Mouse (Mus musculus) MEL (cell line): Measurements from ENCODE around the gene Rad50. TPM values are rescaled to one million over a fixed set of nuclear protein-coding genes. Genes with fewer than 3 reads are reported as not detected.

Experiments
- DNase-seq: peaks from one replicate; pipeline ENCODE4 v3.0.0; 2011; ENCODE audit warnings: low read depth, low spot score
- H3K27ac ChIP-seq: 2 replicates; pipeline ENCODE4 v1.5.1; 2012; ENCODE audit warnings: low read depth, mild to moderate bottlenecking, control low read depth, low read length, moderate library complexity; ENCODE audit not compliant: control insufficient read depth
- H3K27me3 ChIP-seq, 2 experiments: fragments of 150-350 bp in 1 of 2; sonication (generic) in 1 of 2; 2 replicates each; pipeline ENCODE4 v1.6.1; 2012; ENCODE audit warnings: low read length in 2 of 2, mild to moderate bottlenecking in 2 of 2, improper control_type of control experiment in 1 of 2, moderate library complexity in 1 of 2; ENCODE audit not compliant: insufficient read depth in 2 of 2, control insufficient read depth in 1 of 2
- H3K36me3 ChIP-seq, 2 experiments: 2 replicates each; pipeline ENCODE4 v1.6.1; 2012 to 2014; ENCODE audit warnings: low read length in 2 of 2, improper control_type of control experiment in 1 of 2, inconsistent platforms in 1 of 2, mild to moderate bottlenecking in 1 of 2; ENCODE audit not compliant: insufficient read depth in 2 of 2, control insufficient read depth in 1 of 2
- H3K4me1 ChIP-seq, 2 experiments: fragments of 150-350 bp in 1 of 2; sonication (generic) in 1 of 2; 2 replicates each; pipeline ENCODE4 v1.6.1; 2012; ENCODE audit warnings: low read length in 2 of 2, improper control_type of control experiment in 1 of 2, mild to moderate bottlenecking in 1 of 2; ENCODE audit not compliant: insufficient read depth in 2 of 2, control insufficient read depth in 1 of 2
- H3K4me3 ChIP-seq, 2 experiments: fragments of 150-350 bp in 1 of 2; sonication (generic) in 1 of 2; 2 replicates each; pipeline ENCODE4 v1.5.1; 2012; ENCODE audit warnings: low read depth in 2 of 2, low read length in 2 of 2, mild to moderate bottlenecking in 2 of 2, moderate library complexity in 2 of 2, control low read depth in 1 of 2, improper control_type of control experiment in 1 of 2; ENCODE audit not compliant: control insufficient read depth in 1 of 2, insufficient read depth in 1 of 2
- H3K79me2 ChIP-seq: 2 replicates; pipeline ENCODE4 v1.6.1; 2012; ENCODE audit warnings: mild to moderate bottlenecking, low read length, moderate library complexity; ENCODE audit not compliant: control insufficient read depth, poor library complexity, insufficient read depth
- H3K9ac ChIP-seq: 2 replicates; pipeline ENCODE4 v1.6.1; 2012; ENCODE audit warnings: low read depth, mild to moderate bottlenecking, control low read depth, low read length, moderate library complexity; ENCODE audit not compliant: control insufficient read depth, poor library complexity, severe bottlenecking
- H3K9me3 ChIP-seq: fragments of 150-350 bp; sonication (generic); replicated peaks from 2 replicates; pipeline ENCODE4 v1.6.1; 2012; ENCODE audit warnings: mild to moderate bottlenecking, low read length, improper control_type of control experiment, moderate library complexity; ENCODE audit not compliant: insufficient read depth
- BHLHE40 ChIP-seq: IDR thresholded peaks from 2 replicates; pipeline ENCODE4 v1.6.1; 2012; ENCODE audit warnings: low read depth, mild to moderate bottlenecking, inconsistent platforms, low read length, improper control_type of control experiment, borderline replicate concordance
- CHD1 ChIP-seq: IDR thresholded peaks from 2 replicates; pipeline ENCODE4 v1.6.1; 2012; ENCODE audit warnings: low read depth, mild to moderate bottlenecking, inconsistent platforms, low read length, improper control_type of control experiment
- CTCF ChIP-seq, 3 experiments: IDR thresholded peaks in 2 of 3; conservative IDR thresholded peaks in 1 of 3; 2 replicates each; pipeline ENCODE4 v1.5.1; 2011 to 2012; ENCODE audit warnings: low read length in 3 of 3, low read depth in 2 of 3, mild to moderate bottlenecking in 2 of 3, improper control_type of control experiment in 1 of 3, inconsistent platforms in 1 of 3, mixed read lengths in 1 of 3, moderate library complexity in 1 of 3; ENCODE audit not compliant: control insufficient read depth in 1 of 3, insufficient read depth in 1 of 3, poor library complexity in 1 of 3, severe bottlenecking in 1 of 3
- ELF1 ChIP-seq: IDR thresholded peaks from 2 replicates; pipeline ENCODE4 v1.6.1; 2014; ENCODE audit warnings: low read depth, mild to moderate bottlenecking, inconsistent platforms, low read length, improper control_type of control experiment, moderate library complexity
- EP300 ChIP-seq, 2 experiments: IDR thresholded peaks; 2 replicates each; pipeline ENCODE4 v1.6.1; 2011; ENCODE audit warnings: improper control_type of control experiment in 2 of 2, low read length in 2 of 2, low read depth in 1 of 2, mild to moderate bottlenecking in 1 of 2
- ETS1 ChIP-seq: IDR thresholded peaks from 2 replicates; pipeline ENCODE4 v1.6.1; 2012; ENCODE audit warnings: low read depth, mild to moderate bottlenecking, inconsistent platforms, low read length, improper control_type of control experiment, moderate library complexity
- GATA1 ChIP-seq: IDR thresholded peaks from 2 replicates; pipeline ENCODE4 v1.6.1; 2011; ENCODE audit warnings: low read depth, low read length, improper control_type of control experiment
- HCFC1 ChIP-seq: IDR thresholded peaks from 2 replicates; pipeline ENCODE4 v1.6.1; 2012; ENCODE audit warnings: low read depth, mild to moderate bottlenecking, inconsistent platforms, low read length, improper control_type of control experiment, moderate library complexity
- JUND ChIP-seq: IDR thresholded peaks from 2 replicates; pipeline ENCODE4 v1.6.1; 2011; ENCODE audit warnings: low read depth, mild to moderate bottlenecking, improper control_type of control experiment, low read length
- KAT2A ChIP-seq: conservative IDR thresholded peaks from 2 replicates; pipeline ENCODE4 v1.6.1; 2012; ENCODE audit warnings: low read depth, low read length, improper control_type of control experiment, inconsistent platforms
- MAFK ChIP-seq: IDR thresholded peaks from 2 replicates; pipeline ENCODE4 v1.6.1; 2011; ENCODE audit warnings: low read depth, mild to moderate bottlenecking, low read length, improper control_type of control experiment, borderline replicate concordance
- MAX ChIP-seq: IDR thresholded peaks from 2 replicates; pipeline ENCODE4 v1.6.1; 2011; ENCODE audit warnings: low read length, improper control_type of control experiment
- MAZ ChIP-seq: IDR thresholded peaks from 2 replicates; pipeline ENCODE4 v1.6.1; 2012; ENCODE audit warnings: low read depth, mild to moderate bottlenecking, inconsistent platforms, low read length, improper control_type of control experiment
- MEF2A ChIP-seq: IDR thresholded peaks from 2 replicates; pipeline ENCODE4 v1.6.1; 2014; ENCODE audit warnings: low read depth, mild to moderate bottlenecking, inconsistent platforms, low read length, improper control_type of control experiment; ENCODE audit not compliant: poor library complexity, insufficient replicate concordance, severe bottlenecking; ENCODE audit errors: extremely low read depth
- MYB ChIP-seq: IDR thresholded peaks from 2 replicates; pipeline ENCODE4 v1.6.1; 2011; ENCODE audit warnings: mild to moderate bottlenecking, low read depth, low read length, improper control_type of control experiment
- NELFE ChIP-seq: IDR thresholded peaks from 2 replicates; pipeline ENCODE4 v1.6.1; 2011; ENCODE audit warnings: low read depth, low read length, improper control_type of control experiment
- NRF1 ChIP-seq: IDR thresholded peaks from 2 replicates; pipeline ENCODE4 v1.6.1; 2014; ENCODE audit warnings: low read depth, mild to moderate bottlenecking, inconsistent platforms, low read length, improper control_type of control experiment, moderate library complexity; ENCODE audit not compliant: poor library complexity, insufficient read depth, severe bottlenecking
- POLR2A ChIP-seq, 2 experiments: IDR thresholded peaks; 2 replicates each; pipeline ENCODE4 v1.6.1; 2011 to 2012; ENCODE audit warnings: low read length in 2 of 2, mild to moderate bottlenecking in 2 of 2, control low read depth in 1 of 2, improper control_type of control experiment in 1 of 2, low read depth in 1 of 2, moderate library complexity in 1 of 2; ENCODE audit not compliant: control insufficient read depth in 1 of 2, insufficient read depth in 1 of 2, poor library complexity in 1 of 2
- RAD21 ChIP-seq: IDR thresholded peaks from 2 replicates; pipeline ENCODE4 v1.6.1; 2011; ENCODE audit warnings: mild to moderate bottlenecking, low read depth, low read length, improper control_type of control experiment
- RCOR1 ChIP-seq: IDR thresholded peaks from 2 replicates; pipeline ENCODE4 v1.6.1; 2012; ENCODE audit warnings: low read depth, mild to moderate bottlenecking, inconsistent platforms, low read length, improper control_type of control experiment
- TAL1 ChIP-seq: IDR thresholded peaks from 2 replicates; pipeline ENCODE4 v1.6.1; 2012; ENCODE audit warnings: mild to moderate bottlenecking, inconsistent platforms, low read length, moderate library complexity, mixed read lengths
- TBP ChIP-seq: IDR thresholded peaks from 2 replicates; pipeline ENCODE4 v1.8.0; 2011; ENCODE audit warnings: low read depth, low read length, improper control_type of control experiment
- UBTF ChIP-seq: IDR thresholded peaks from 2 replicates; pipeline ENCODE4 v1.6.1; 2012; ENCODE audit warnings: low read depth, mild to moderate bottlenecking, inconsistent platforms, low read length, improper control_type of control experiment, moderate library complexity, borderline replicate concordance; ENCODE audit not compliant: insufficient read depth
- USF1 ChIP-seq: IDR thresholded peaks from 2 replicates; pipeline ENCODE4 v1.6.1; 2014; ENCODE audit warnings: low read depth, mild to moderate bottlenecking, inconsistent platforms, low read length, improper control_type of control experiment, moderate library complexity
- USF2 ChIP-seq, 2 experiments: IDR thresholded peaks; 2 replicates each; pipeline ENCODE4 v1.6.1; 2011 to 2012; ENCODE audit warnings: improper control_type of control experiment in 2 of 2, low read length in 2 of 2, borderline replicate concordance in 1 of 2, inconsistent platforms in 1 of 2, low read depth in 1 of 2, mild to moderate bottlenecking in 1 of 2; ENCODE audit not compliant: insufficient read depth in 1 of 2
- ZC3H11A ChIP-seq: IDR thresholded peaks from 2 replicates; pipeline ENCODE4 v1.6.1; 2012; ENCODE audit warnings: low read depth, mild to moderate bottlenecking, inconsistent platforms, low read length, improper control_type of control experiment
- ZKSCAN1 ChIP-seq: IDR thresholded peaks from 2 replicates; pipeline ENCODE4 v1.6.1; 2012; ENCODE audit warnings: low read depth, mild to moderate bottlenecking, inconsistent platforms, low read length, improper control_type of control experiment, moderate library complexity
- ZMIZ1 ChIP-seq: IDR thresholded peaks from 2 replicates; pipeline ENCODE4 v1.6.1; 2012; ENCODE audit warnings: low read depth, mild to moderate bottlenecking, inconsistent platforms, low read length, improper control_type of control experiment, moderate library complexity
- ZNF384 ChIP-seq: IDR thresholded peaks from 2 replicates; pipeline ENCODE4 v1.6.1; 2012; ENCODE audit warnings: low read depth, mild to moderate bottlenecking, inconsistent platforms, low read length, improper control_type of control experiment
- polyA plus RNA-seq, 2 experiments: library from polyadenylated mRNA; stranded (reverse) in 1 of 2; unstranded in 1 of 2; fragments of >175 nt in 1 of 2; fragments of >200 nt in 1 of 2; gene quantifications; 2 replicates each; pipeline versions ENCODE4 v1.2.1 to v1.2.4; 2012; ENCODE audit warnings: low replicate concordance in 2 of 2, low read depth in 1 of 2; ENCODE audit not compliant: insufficient read length in 2 of 2, insufficient read depth in 1 of 2, missing spikeins in 1 of 2
- total RNA-seq: library from RNA; depleted of rRNA; stranded (reverse); fragments of 300-350 nt; gene quantifications from 2 replicates; pipeline ENCODE4 v1.2.3, GENCODE M21; 2012

Gene Rad50
- total and polyA plus RNA-seq, 3 experiments, result 32.6 to 447 (median 44.6) TPM

DNA sequence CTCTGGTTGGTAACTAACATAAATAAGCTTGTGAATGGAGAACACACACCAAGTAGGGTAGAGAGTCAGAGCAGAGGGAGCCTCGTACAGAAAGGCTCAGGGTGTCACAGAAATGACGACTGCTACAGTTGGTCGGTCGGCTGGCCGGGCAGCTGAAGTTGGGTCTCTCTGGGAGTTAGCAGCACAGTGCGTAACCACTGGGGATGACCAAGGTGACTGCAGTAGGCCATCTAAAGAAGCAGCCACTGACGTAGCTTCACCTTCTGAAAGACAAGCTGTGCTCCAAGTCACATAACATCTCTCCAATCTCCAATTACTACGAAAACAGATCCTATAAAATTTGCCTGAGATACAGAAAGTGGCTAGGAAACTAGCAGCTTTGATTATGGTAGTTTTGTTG is 49.7 kb downstream of the Rad50 start:
- no peaks in the 10 kb centered on the region for H3K27me3 ChIP-seq
- peaks cover 33 to 50% of the 10 kb centered on the region in 2 experiments for H3K36me3 ChIP-seq
- peak overlapping the region in 1 of 2 experiments; percentile 21; a peak in 1 of 4 replicates for H3K4me3 ChIP-seq
- no peak for DNase-seq
- peaks cover 40 to 45% of the 10 kb centered on the region in 2 experiments for H3K4me1 ChIP-seq
- TF ChIP-seq EP300 (IDR thresholded peaks at IDR 0.05; ENCODE audit: low read depth in 1 of 2, low read length in 2 of 2) (peak in 1 of 2 experiments; percentile 37; a peak in 1 of 4 replicates), ZKSCAN1 (no peak)
- peak overlapping the region; percentile 83 for H3K27ac ChIP-seq
- H3K79me2 ChIP-seq, result no peaks in the 10 kb centered on the region
- peak overlapping the region; percentile 42 for H3K9ac ChIP-seq
- no peaks in the 10 kb centered on the region for H3K9me3 ChIP-seq

DNA sequence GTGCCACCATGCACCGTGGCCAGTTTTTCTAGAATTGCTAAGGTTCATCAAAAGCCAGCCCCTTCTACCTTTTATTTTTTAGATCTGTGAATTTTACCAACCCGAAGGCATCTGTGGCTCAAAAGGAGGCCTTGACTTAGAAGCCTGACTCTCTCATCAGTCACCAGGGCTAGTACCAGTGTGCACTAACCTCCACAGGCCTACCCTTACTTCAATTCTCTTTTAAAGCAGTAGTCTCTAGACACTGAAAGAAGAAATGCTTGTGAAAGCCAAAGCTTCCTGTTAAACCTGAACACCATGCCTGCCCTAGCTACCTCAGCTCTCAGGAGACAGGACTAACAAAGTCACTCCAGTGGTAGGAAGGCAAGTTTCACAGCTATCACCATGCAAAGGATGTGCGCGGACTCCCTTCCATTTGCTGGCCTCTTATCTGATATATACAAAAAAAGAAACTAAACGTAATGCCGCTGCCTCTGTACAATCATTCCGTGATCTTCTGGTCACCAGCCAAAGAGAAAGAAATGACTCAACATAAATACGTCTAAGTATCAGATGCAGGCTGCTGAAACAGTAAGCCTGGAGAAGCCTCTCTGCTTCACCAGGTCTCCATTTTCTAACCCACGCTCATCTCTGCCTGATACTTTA is 50.4 kb downstream of the Rad50 start:
- peak overlapping the region in 1 of 2 experiments; percentile 21; a peak in 2 of 4 replicates for H3K4me3 ChIP-seq
- peak overlapping the region; percentile 83 for H3K27ac ChIP-seq
- peak overlapping the region; percentile 42 for H3K9ac ChIP-seq
- H3K4me1 ChIP-seq, result peaks cover 47 to 51% of the 10 kb centered on the region in 2 experiments
- no peaks in the 10 kb centered on the region for H3K27me3 ChIP-seq
- H3K9me3 ChIP-seq, result no peaks in the 10 kb centered on the region
- peaks cover 39 to 57% of the 10 kb centered on the region in 2 experiments for H3K36me3 ChIP-seq
- DNase-seq, result peak; percentile 96
- H3K79me2 ChIP-seq, result no peaks in the 10 kb centered on the region
- peak; percentile 26; the same call in 1 of the 2 replicates for TF ChIP-seq NRF1
- TF ChIP-seq EP300 (IDR thresholded peaks at IDR 0.05; ENCODE audit: low read depth in 1 of 2, low read length in 2 of 2), result peak; percentile 72 to 85; a peak in 3 of 4 replicates
- no peak; the same call in 1 of the 2 replicates for TF ChIP-seq ZNF384
- peak; percentile 85 for TF ChIP-seq MAFK
- no peak for TF ChIP-seq CTCF (IDR thresholded peaks at IDR 0.05 in 2 of 3, conservative IDR thresholded peaks at IDR 0.05 in 1 of 3; ENCODE audit: control insufficient read depth in 1 of 3, insufficient read depth in 1 of 3, low read depth in 2 of 3, low read length in 3 of 3, poor library complexity in 1 of 3, severe bottlenecking in 1 of 3)
- TF ChIP-seq KAT2A, result no peak
- TF ChIP-seq BHLHE40, result peak; percentile 78; the same call in 1 of the 2 replicates
- no peak for TF ChIP-seq ELF1
- TF ChIP-seq TBP, result peak; percentile 70; the same call in 1 of the 2 replicates
- peak; percentile 78 for TF ChIP-seq RCOR1
- peak; percentile 98 for TF ChIP-seq MEF2A
- TF ChIP-seq NELFE, result peak; percentile 39
- peak; percentile 90; the same call in 1 of the 2 replicates for TF ChIP-seq CHD1
- TF ChIP-seq GATA1, result peak; percentile 92
- TF ChIP-seq HCFC1, result peak; percentile 60
- TF ChIP-seq JUND, result no peak
- TF ChIP-seq ETS1, result peak; percentile 100
- no peak; the same call in 1 of the 2 replicates for TF ChIP-seq ZMIZ1
- no peak for TF ChIP-seq UBTF
- TF ChIP-seq MAZ, result no peak
- peak in 1 of 2 experiments; percentile 47; a peak in 2 of 4 replicates for TF ChIP-seq POLR2A (IDR thresholded peaks at IDR 0.05; ENCODE audit: control insufficient read depth in 1 of 2, insufficient read depth in 1 of 2, low read depth in 1 of 2, low read length in 2 of 2, poor library complexity in 1 of 2)
- TF ChIP-seq RAD21, result no peak
- peak; percentile 30 for TF ChIP-seq ZC3H11A
- 0 out of 2 replicates have a peak, but pooled peaks have one; percentile 31 for TF ChIP-seq USF1
- no peak for TF ChIP-seq MYB
- no peak for TF ChIP-seq USF2 (IDR thresholded peaks at IDR 0.05; ENCODE audit: borderline replicate concordance in 1 of 2, insufficient read depth in 1 of 2, low read depth in 1 of 2, low read length in 2 of 2)
- no peak for TF ChIP-seq TAL1
- peak; percentile 69 for TF ChIP-seq MAX
